Mouse (Mus musculus) regulatory T cell (primary cell): ENCODE measurements around the gene Gmpr.

Source experiments
- in situ Hi-C: fragments of 300-600 bp; cut with MboI, MseI; formaldehyde crosslinking; loops from one replicate; pipeline ENCODE4 v1.15.1; 2025; ENCODE audit warnings: high pct_unique_total_duplicates

The Gmpr gene

DNA sequence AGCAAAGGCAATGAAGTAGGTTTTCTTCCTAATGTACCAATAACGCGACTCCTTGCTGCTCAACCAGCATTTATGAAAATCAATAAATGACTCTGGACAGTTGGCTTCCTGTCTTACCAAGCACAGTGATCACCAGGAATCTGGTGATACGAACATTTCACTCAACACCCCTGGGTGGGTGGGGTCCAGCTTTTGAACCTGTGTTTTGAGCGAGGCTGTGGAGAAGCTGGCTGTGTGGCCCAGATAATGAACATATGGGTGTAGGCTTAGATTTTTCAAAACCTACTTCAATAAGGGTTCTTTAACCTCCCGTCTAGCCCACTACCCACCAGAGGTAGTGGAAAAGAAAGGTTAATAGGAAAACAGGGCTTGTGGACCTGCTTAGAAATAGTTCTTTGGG lies 4.5 kb upstream of the Gmpr start:
- in situ Hi-C loops, result no loop called here

DNA sequence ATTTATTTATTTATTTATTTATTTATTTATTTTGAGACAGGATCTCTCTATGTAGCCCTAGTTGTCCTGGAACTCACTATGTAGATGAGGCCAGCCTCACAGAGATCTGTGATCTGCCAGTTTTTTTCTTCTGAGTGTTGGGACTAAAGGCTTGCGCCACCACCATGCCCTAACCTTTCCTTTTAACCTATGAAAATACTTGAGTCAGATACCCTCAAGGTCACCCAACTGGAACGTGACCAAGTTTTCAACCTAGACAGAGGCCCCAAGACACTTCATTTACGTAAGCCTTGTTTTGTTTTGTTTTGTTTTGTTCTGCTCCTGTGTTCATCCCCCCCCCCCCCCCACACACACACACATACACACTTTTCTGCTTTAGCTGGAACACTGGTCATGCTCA lies 1.7 kb upstream of the Gmpr start:
- in situ Hi-C loops, result no loop called here

- in situ Hi-C loops, result no loop called here
These were observed 1.3 kb downstream of the Gmpr start for GRCm38 (mm10) chr13:45508495-45508894.

DNA sequence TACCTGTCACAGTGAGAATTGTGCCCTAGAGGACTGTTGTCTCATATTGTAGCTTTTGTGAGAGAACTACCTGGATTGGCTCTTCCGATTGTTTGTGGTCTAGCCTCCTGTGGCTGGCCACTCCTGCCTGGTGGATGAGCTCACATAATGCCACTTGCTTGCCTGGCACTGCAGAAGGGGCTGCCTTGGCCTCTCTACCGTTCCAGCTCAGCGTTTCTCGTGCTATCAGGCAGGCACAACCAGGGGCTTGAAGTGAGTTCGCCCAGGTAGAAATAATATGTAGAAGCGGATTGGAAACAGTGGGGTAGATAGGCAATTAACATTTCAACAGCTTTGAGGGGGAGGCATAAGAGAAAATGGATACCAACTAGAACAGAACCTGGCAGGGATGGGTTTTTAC lies 2.1 kb downstream of the Gmpr start:
- in situ Hi-C loops, result no loop called here

- in situ Hi-C loops, result no loop called here
These were observed 4.6 kb downstream of the Gmpr start for GRCm38 (mm10) chr13:45511706-45512435.

DNA sequence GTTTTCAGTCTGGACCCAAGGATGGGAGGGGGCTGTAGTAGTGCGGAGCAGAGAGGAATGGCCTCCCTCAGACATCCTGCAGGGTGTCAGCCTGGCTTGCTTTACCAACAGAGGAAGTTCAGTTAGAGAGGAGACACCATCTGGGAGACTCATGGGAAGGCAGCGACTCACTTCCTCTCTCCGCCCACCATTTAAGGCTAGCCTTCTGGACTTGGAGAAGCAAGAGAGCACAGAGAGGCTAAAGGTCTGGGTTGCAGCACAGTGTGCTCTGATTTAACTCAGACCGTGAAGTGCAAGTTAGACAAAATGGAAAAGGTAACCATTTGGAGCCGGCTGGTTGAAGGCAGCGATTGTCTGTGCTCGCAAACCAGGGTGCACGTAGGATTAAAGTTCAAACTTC lies 5.3 kb downstream of the Gmpr start:
- in situ Hi-C loops, result no loop called here

DNA sequence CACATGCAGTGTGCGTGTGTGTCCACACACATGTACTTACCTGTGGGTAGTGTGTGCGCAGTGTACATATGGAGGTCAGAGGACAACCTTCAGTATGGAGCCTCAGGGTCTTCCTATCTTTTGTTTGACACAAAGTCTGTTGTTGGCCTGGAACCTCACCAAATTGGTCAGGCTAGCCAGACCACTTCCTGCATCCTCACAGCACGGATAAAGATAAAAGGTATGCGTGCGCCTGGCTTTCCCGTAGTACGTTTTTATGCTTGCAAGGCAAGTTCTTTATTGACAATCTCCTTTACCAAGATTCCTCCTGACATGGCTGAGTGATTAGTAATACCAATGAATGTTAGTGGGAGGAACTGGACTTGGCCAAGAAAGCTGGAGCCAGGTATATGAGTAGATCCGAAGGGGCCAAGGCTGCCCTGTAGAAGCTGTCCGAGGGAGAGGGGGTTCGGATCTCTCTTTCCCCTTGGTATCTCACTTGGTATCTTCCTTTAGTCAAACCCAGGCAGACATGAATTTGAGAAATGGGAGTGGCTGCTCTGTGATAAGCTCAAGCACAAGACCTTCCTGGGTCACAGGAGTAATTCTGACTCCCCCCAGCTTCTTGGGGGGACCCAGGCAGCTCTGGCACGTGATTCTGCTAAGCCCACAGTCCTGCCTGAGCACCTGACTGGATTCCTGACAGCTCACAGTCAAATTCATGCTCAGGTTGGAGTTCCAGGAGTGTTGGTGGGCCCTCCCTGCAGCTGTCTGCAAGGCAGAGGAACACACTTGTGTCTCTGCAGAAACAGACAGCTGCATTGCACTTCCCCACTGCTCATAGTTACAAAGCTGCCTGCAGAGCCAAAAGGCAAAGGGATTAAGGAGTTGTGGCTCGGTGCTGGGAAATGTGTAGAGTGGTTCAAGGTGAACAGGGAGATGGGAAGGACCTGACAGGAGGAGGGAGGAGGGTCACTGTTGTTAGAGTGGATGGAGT lies 6.1 kb downstream of the Gmpr start:
- in situ Hi-C loops, result no loop called here

DNA sequence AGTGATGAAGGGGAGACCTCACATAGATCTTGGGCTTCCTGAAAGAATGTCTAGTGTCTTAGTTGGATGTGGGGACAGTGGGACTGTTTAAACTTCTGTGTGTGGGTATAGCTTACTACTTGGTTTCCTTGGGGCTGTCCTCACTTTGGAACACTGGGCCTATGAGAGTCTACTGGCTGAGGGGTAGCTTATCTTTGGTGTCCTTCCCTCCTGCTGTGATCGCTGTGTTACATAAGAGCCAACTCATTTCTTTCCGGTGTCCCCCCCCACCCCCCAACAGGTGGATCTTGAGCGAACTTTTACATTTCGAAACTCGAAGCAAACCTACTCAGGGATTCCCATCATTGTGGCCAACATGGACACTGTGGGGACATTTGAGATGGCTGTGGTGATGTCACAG lies 6.9 kb downstream of the Gmpr start:
- in situ Hi-C loops, result no loop called here

DNA sequence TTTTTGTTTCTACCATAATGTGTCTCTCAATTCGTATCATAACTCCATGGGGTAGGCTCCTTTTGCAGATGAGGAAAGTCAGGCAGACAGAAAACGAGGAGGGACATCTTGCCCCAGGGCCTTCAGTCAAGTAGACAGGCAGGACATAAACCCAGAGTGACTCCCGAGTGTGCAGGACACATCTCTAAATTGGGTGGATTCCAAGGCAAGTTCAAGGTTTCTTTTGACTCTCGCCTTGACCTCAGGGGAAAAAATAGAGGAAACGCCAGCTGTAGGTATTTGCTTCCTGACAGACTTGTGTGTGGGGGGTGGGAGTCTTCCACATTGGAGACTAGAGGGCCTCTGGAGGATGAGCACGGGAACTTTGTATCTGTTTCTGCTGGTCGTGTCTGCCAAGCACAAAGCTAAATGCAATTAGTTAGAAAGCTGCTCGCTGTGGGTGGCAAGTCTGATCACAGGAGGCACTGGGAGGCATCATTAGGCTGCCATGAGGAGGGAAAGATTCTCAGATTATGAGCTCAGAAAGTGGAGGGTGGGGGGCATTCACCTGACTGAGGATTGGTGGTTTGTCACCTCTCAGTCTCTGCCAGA lies 7.7 kb downstream of the Gmpr start:
- in situ Hi-C loops, result no loop called here

GRCm38 (mm10) chr13:45516501-45517393 lies 9.5 kb downstream of the Gmpr start:
- in situ Hi-C loops, result no loop called here

GRCm38 (mm10) chr13:45524305-45524704 lies 17.1 kb downstream of the Gmpr start:
- in situ Hi-C loops, result no loop called here

DNA sequence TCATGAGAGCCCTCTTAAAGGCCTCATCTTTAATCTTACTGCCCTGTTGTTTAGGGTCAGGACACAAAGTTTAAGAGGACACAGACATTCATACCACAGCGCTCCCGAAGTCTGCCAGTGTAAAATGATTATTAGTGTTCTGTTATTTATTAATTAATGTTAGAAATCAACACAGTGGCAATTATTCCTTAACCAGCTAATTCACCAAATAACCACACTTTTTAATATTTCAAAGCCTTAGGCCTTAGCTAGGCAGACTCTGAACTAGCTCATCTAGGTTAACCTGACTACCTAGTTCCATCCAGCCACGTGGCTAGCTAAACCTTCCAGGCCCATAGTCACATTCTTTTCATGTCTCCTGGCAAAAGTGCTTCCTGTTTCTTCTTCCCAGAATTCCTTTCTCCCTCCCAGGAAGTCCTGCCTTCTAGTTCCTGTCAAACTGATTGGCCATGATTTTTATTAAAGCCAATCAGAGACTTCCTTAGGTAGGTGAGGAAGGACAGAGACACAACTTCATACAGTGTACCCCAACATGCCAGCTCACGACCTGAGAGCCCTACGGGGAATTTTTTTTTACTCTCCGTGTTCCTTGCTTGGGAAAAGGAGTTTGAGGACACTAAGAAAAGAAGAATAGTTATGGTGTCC lies 17.7 kb downstream of the Gmpr start:
- in situ Hi-C loops, result no loop called here

DNA sequence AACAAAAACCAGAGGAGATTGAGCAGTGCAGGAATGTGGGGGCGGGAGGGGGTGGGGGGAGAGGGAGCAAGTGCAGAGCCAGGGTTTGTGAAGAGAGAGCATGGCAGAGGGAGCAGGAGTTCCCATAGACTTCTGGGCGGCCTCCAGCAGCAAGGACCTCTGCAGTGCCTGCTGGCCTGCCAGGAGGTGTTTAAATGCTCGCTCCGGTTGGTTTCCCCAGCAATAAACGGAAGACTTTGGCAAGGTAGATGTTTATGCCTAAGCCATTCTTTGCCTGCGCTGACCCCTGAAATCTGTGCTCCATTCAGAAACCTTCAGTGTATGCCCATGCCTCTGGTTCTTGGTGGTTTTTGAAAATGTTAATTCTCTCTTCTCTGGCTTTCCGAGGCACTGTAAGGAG lies 19.0 kb downstream of the Gmpr start:
- in situ Hi-C loops, result no loop called here

- in situ Hi-C loops, result no loop called here
These were observed 20.2 kb downstream of the Gmpr start for GRCm38 (mm10) chr13:45527232-45527964.

- in situ Hi-C loops, result no loop called here
These were observed 21.5 kb downstream of the Gmpr start for GRCm38 (mm10) chr13:45528787-45529186.

GRCm38 (mm10) chr13:45530754-45531153 lies 23.5 kb downstream of the Gmpr start:
- in situ Hi-C loops, result no loop called here

GRCm38 (mm10) chr13:45535731-45536453 lies 28.6 kb downstream of the Gmpr start:
- in situ Hi-C loops, result no loop called here

- in situ Hi-C loops, result no loop called here
These were observed 29.9 kb downstream of the Gmpr start for GRCm38 (mm10) chr13:45537110-45537509.

DNA sequence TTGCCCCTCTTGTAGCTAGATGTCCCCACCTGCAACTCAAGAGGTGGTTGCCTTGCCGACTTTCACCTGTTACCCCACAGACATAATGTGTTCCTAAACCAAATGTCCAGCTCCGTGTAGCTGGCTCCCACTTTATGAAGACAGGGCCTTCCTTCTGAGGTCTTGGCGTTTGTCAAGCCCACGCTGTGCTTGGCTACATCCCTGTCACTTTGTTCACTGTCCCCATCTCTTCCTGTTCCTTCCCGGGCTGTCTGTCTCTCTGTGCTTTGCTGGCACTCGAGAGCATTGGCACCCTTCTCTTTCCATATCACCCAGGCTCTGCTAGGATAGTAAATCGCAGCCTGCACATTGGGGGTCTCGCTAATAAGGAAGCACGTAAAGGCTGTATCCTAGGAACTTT lies 30.8 kb downstream of the Gmpr start:
- in situ Hi-C loops, result no loop called here
